Mouse (Mus musculus) common myeloid progenitor, adult 5-6 weeks (primary cell): Measurements from ENCODE around the gene Tprkb. TPM values are rescaled to one million over a fixed set of nuclear protein-coding genes. Genes with fewer than 3 reads are reported as not detected.
"Not testable (repeated sequence)": the region's sequence is repeated elsewhere in the genome, so short reads cannot be mapped to it uniquely, and the experiment has no call there.

Experiments
- ATAC-seq: replicated peaks from 2 replicates; pipeline ENCODE4 v1.8.0; 2016; ENCODE audit warnings: low read depth, mild to moderate bottlenecking, moderate TSS enrichment, inconsistent platforms; ENCODE audit not compliant: poor library complexity, severe bottlenecking
- total RNA-seq: library from RNA; stranded (forward); fragments of 200-1000, 187-1606 nt; gene quantifications from 2 replicates; pipeline ENCODE4 v1.2.3, GENCODE M21; 2017

The Tprkb gene
- total RNA-seq, 1 experiment from 2014 or later, result 74.5 TPM

DNA sequence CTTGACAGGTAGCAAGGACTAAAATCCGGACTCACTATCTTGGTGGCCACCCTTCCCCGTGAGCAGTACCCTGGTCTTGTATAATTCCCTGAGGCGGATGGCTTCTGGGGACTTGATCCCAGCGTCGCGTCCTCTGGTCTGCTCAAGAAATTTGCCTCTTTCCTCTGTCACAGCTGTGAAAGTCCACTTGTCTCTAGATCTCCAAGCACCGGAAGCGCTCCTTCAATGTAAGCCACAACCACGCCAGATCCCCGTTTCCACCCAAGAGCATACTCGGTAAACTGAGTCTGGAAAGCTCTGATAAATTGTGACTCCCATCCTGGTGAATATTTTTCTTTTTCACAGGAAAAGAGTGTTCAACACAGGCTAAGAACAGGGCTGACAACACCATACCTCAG lies 3.5 kb downstream of the Tprkb start:
- ATAC-seq, result peak; percentile 17; the same call in 1 of the 2 replicates

DNA sequence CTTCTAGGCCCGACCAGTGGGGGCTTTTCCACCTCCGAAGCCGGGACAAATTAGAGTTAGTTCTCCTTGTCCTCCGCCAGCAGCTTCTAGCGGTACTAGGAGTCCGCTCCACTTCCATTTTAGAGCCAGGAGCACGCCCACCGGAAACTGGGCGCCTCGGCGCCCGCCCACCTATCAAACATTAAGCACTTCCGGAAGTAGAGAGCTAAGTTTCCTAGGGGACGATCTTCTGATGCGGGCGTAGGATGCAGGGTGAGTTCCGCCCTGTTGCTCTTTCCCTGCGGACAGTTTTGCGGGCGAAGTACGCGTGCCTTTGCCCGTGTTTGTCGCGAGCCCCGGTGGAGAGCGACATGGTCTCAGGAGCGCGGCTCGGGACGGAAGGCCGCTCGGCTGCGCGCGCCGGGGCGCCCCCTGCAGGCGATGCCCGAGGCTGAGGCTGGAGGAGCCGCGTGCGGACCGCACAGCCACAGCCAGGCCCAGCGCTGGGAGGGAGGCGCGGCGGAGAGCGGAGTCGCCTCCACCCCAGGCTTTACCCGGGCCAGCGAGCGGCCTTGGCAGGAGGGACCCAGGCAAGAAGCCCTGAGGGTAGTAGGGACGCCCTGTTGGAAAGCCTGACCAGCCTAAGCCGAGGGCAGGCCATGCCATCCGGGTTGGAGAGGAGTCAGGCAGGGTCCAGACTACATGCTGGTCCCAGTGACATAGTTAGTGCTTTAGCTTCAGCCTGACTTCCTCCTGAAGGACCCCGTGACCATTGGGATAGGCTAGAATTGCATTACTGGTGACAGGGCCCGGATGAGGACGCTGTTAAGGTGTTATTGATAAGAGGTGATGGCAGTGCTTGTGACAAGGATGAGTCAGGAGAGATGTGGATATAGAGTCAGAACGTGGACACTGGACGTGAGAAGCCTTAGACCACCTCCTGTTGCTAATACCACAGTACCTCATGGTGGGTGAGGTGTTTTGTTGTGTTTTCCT lies 4.2 kb downstream of the Tprkb start, which contains the start of gene Nat8f1:
Nat8f1 (minus strand) TSS at position 149 of the 975 bp plus-strand sequence.
- peak; percentile 88 for ATAC-seq

DNA sequence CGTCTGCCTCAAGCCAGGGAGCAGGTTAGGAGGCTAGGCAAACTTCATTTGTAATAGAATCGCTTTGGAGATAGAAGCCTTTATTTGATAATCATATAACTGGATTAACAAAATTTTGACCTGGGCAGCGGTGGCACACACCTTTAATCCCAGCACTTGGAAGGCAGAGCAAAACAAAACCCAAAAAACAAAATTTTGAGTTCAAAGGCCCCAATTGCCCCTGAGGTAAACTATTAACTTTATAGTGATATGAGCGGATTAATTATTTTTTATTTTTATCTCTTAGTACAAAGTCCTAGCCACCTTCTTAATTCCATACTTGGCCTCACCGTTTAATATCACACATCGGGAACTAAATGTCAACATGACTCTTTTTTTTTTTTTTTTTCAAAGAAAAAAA lies 4.9 kb downstream of the Tprkb start:
- ATAC-seq, result no peak

DNA sequence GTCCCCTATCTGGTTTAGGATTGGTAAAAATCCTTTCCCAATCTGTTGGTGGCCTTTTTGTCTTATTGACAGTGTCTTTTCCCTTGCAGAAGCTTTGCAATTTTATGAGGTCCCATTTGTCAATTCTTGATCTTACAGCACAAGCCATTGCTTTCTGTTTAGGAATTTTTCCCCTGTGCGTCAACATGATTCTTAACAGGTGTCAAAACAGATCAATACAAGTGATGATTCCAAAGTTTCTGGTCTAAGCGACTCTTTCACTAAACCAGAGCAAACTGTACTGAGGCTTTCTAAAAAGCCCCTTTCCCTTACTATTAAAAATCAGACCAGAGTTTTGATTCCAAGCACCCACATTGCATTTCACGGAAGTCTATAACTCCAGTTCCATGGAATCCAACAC lies 6.7 kb downstream of the Tprkb start:
- ATAC-seq, result not testable (repeated sequence)

DNA sequence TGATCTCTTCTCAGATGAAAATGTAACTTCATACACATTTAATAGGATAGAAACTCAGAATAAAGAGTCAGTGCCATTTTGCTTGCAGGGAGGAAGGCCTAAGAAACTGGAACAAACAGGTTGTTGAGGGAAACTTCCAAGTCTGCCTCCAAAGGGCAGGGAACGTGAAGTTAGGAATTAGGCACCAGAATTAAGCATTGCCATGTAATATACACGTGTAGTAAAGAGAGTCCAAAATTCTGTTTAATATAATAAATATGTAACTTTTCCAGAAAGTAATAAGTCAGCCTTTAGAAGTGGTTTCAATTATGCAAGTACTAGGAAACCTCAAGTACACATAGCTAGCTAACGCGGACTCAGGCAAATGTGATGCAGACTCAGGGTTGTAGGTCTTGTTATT lies 7.7 kb downstream of the Tprkb start:
- no peak for ATAC-seq

DNA sequence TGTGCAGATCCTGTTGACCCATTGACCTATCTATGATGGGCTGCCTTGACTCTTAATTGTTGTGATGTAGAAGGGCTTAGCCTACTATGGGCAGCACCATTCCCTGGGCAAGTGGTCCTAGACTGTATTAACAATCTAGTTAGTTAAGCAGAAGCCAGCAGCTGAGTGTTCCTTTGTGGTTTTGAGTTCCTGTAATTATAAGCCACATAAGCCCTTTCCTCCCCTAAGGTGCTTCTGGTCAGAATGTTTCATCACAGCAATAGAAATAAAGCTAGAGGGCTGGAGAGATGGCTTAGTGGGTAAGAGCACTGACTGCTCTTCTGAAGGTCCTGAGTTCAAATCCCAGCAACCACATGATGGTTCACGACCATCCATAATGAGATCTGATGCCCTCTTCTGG lies 12.0 kb downstream of the Tprkb start:
- ATAC-seq, result no peak

DNA sequence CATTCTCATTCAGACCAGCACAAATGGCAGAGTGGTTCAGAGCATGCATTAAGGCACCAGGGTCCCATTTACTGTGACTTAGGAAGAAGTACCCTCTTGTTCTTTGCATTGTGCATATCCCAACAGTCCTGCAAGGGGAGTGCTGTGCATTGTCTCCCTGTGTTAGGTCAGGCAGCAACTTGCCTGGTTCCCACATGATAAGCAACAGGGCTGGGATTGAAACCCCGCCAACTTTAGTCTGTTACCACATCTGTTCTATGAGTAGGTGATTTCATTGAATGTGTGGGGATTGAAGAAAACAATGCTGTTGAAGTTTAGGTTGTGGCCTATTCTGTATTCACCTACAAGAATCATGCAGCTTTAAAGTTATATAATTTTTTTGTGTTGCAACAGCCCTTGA lies 15.0 kb downstream of the Tprkb start:
- ATAC-seq, result no peak

DNA sequence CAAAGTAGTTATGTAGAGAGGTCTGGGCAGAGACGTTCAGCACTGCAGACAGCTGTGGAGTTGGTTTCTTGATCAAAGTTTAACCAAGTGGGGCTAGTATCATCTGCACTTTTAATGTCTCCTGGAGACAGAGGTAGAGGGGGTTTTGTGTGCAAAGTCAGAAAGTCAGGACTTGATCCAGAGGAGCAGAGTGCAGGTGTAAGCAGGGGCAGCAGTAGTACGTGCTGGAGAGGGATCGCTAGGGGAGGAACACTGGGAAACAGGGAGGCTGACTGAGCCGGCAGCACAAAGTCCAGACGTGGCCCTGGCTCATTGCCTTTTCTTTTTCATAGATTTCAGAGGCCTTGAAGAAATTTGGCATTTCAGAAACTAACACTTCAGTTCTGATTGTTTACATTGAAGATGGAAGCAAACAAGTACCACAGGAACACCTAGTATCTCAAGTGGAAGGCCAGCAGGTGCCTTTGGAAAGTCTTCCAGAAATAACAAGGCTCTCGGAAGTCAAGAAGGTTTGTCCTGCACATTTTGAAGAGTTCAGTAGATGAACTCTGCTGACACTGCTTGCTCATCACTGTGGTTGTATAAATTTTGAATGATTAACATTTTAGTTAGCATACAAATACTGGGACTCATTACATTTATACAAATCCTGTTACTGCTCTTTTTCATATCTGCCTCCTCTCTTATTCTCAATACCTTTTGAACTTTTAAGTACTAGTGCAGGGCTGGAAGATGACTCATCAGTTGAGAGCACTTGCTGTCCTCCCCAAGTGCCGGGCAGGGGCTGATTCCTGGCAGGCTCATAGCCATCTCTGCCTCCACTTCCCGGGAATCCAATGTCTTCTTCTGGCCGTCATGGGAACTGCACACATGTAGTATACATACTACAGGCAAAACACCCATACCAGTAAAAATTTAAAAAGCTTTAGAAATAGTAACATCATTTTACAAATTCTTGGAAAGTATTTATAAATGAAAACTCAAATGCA lies 16.1 kb downstream of the Tprkb start:
- ATAC-seq, result no peak

DNA sequence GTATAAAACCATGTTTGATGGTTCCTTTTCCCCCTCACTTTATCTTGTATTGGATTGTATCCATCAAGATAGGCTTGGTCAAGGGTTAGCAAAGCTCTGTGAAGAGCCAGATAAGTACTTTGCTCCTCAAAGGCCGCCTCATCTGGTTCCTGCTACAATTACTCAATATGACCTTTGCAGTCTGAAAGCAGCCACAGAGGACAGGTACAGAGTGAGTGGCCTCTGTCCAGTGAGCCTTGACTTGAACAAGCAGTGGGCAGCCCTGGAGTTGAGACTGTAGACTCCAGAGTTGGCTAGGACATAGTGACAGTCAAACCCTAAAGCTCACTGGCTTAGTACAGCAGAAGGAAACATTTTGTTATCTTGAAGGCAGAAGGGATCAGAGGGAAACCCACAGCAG lies 17.6 kb downstream of the Tprkb start:
- ATAC-seq, result no peak

DNA sequence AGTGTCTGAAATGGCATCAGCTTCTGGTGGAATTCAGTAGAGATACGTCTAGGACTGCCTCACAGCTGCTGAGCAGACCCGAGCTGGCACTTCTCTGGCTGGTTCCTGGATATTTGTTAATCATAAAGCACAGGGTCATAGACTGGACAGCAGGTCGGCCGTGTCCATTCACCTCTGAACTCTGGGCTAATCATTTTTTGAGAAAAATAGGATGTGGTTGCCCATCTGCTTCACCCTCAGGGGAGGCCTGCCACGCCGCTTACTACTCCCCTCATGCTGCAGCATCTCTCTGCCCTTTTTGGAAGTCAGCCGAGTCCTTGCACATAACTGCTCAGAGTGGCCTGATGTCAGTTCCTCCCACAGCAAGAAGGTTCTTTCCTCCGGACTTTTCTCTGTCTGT lies 22.4 kb downstream of the Tprkb start:
- ATAC-seq, result no peak

DNA sequence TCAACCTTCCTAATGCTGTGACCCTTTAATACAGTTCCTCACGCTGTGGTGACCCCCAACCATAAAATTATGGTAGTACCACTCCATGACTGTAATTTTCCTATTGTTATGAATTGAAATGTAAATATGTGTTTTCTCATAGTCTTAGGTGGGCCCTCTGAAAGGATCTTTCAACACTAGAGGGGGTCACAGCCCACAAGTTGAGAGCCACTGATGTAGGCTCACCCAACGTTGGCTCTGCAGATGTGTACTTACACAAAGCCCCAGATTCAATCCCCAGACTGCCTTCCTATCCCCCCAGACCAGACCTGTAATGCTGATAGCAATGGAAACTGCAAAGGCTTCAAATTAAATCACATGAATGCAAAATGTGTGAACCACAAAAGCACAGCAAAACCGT lies 24.0 kb downstream of the Tprkb start:
- no peak for ATAC-seq

DNA sequence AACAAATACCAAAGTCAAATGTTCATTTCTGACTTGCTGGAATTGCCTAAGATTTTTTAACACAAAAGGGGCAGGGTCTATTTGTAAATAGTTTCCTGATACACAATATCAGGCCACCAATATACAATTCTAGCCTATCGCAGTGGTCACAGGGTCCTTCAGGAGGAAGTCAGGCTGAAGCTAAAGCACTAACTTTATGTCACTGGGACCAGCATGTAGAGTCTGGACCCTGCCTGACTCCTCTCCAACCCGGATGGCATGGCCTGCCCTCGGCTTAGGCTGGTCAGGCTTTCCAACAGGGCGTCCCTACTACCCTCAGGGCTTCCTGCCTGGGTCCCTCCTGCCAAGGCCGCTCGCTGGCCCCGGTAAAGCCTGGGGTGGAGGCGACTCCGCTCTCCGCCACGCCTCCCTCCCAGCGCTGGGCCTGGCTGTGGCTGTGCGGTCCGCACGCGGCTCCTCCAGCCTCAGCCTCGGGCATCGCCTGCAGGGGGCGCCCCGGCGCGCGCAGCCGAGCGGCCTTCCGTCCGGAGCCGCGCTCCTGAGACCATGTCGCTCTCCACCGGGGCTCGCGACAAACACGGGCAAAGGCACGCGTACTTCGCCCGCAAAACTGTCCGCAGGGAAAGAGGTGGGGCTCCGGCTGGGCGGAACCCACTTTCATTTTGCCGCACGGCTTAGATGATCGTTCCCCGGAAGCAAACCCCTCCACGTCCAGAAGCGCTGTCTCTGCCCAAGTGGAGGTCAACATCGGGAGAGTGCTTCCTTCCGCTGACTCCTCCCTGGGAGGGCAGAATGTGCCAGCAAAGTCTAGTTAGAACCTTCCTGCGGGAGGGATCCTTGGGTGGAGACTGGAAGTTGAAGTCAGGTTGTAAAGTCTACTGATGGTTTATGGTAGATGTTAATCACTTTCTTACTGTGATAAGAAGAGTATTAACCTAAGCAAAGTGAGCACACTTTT lies 25.1 kb downstream of the Tprkb start:
- peak; percentile 95 for ATAC-seq

DNA sequence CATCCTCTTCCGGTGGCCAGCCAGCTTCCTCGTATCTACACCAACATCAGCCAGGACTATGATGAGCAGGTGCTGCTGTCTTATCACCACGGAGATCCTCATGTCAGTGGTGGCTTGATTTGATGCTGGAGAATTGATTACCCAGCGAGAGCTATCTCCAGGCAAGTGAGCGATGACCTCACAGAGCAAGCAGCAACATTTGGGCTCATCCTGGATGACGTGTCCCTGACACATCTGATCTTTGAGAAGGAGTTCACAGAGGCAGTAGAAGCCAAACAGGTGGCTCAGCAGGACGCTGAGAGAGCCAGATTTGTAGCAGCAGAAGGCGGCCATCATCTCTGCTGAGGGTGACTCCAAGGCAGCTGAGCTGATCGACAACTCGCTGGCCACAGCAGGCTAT lies 27.0 kb downstream of the Tprkb start:
- no peak for ATAC-seq

DNA sequence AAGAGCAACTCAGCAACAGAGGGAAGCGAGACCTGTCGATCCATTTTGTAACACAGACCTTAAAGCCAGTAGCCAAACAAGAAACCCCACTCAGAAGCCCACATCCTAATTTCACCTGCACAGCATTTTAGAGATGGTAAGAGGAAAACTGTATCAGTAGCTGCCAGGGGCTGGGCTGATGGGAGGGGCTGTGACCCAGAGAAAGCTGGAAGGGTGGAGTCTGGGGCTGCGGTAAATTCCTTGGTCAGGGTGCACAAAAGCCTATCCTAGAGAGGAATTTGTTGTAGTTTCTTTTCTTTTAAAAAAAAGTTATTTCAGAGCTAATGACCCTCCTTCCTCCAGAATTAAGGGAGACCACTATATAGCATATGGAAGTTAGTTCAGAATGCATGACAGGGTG lies 30.8 kb downstream of the Tprkb start:
- ATAC-seq, result no peak

DNA sequence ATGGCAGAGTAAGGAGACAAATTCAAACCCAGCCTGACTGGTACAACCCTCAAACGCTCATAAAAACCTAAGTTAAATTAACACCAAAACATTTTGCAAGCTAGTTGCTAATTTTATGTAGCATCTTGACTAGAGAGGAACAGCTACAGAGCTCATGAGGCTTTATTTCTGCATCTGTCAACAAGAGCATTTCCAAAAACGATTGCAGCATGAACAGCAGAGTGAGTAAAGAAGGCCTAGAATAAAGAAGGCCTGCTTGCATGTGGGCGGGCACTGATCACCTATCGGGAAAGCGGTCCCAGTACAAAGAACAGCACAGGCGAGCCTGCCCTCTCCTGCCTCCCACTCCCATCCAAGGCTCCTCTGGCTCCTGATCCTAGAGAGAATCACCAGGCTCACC lies 36.9 kb downstream of the Tprkb start:
- ATAC-seq, result no peak

DNA sequence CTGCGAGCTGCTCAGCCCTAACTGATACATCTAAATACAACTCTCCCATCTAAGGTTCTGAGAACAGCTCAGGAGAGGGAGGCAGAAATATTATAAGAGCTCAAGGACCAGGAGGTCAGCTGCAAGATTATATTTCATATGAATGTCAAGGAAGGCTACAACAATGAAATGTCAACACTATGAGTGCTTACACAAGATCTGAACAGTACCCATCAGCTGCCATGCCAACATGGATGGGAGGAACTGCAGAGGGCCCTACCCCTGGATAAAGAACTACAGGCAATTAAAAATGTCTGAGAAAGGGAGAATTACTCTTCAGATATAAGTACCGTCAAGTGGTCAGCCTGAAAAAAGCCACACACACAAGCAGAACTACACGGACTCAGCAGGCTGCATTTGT lies 45.9 kb downstream of the Tprkb start:
- no peak for ATAC-seq

DNA sequence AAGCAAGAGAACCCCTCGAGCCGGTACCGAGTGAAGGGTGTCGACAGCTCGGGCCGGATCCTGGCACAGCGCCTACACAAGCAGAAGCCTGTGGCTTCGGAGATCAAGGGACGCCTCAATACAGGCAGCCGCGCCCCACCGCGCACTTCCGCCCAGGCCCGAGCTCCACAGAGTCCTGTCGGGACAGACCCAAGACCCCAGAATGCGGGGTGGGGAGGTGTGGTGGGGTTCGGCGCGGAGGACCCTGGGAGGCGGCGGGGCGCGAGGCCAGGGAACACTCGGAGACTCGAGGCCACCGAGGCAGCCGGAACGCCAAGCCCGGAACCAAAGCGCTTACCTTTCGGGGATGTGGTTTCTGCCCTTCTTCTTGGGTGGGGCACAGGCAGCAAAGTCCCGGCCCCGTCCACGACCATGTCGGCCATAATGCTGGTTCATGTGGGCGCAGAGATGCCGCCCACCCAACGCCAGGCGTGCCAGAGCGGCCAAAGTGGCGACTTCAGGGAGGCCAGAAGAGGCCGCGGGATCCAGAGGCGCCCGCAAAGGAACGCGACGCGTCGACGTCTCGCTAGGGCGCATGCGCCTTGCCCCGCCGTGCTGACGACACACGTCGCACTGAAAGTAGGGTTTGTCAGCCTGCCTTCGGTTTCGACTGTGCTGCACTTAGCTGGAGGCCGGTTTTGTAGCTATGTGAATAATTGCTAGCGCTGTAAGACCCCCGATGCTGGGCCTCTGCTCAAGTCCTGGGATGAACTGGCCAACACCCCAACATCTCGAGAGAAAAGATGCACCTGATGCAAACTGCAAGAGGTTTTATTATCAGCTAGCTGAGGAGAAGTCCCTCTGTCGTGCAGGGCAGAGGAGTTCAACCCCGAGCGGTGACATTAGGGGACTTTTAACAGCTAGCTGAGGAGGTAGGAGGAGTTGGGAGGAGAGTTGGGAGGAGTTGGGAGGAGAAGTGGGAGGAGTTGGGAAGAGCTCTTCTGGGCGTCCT lies 49.7 kb downstream of the Tprkb start, which contains the start of gene Dusp11:
Dusp11 (minus strand) TSS at position 567 of the 991 bp plus-strand sequence.
- ATAC-seq, result peak; percentile 94

DNA sequence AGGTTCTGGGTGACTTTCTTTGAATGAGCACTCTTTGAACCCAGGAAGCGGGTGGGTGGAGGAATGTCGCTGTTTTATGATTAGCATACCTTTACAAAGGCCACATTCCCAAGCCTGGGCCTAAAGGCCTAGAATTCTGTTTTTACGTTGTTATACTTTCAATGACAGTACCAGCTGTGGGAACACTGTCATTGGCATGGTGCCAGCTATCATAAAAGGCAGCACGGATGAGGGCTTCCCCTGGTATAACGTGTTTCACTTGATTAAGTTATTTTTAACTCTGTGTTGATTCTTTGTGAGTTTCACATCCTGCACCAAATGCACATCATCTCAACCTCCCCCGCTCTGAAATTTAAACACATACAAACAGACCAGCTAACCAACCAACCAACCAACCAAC lies 54.4 kb downstream of the Tprkb start:
- ATAC-seq, result 0 out of 2 replicates have a peak, but pooled peaks have one; percentile 5
